ENCODE assay signal across 8 mouse cellular contexts in the genomic region with DNA sequence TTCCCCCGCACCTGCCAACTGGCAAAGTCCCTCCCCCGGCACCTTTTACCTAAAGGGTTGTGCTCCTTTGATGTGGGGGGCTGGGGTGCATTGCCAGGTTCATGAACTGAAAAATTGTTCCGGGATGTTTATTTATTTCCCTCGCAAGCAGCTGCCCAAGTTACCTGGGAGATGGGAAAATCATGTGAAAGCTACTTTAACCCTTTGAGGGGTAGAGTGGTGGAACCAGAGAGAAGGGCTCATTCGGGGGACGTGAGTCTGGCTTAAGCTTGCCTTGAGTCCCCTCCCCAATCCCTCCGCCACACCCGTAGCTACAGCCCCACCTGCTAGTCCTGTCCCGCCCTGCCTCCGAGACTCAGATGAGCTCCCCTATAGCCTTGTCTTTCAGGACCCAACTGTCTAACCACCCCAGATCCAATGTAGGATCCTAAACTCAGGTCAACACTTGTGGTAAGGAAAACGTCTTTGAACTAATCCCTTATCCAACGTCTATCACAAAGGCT. TPM values are rescaled to one million over a fixed set of nuclear protein-coding genes. Genes with fewer than 3 reads are reported as not detected.
A peak's percentile ranks its signal among the peaks of the same experiment; 100 is the strongest.
DNase-seq lines count a peak whose midpoint lies in the region; ATAC-seq and TF ChIP-seq lines count a peak whose summit lies in the region.

No protein-coding gene starts in this region.

- no peaks in the 10 kb centered on the region for H3K9me3 ChIP-seq in heart, embryonic 14.5 days (ENCODE audit: control insufficient read depth, low read length)
- H3K9me3 ChIP-seq in intestine, embryonic 14.5 days (ENCODE audit: control insufficient read depth, low read length), result no peaks in the 10 kb centered on the region
- H3K9me3 ChIP-seq in midbrain, postnatal 0 days (ENCODE audit: low read length), result no peaks in the 10 kb centered on the region

- intact Hi-C loops in heart, postnatal 14 days (cut with DNase I), result no loop called here

- ATAC-seq in heart, embryonic 14.5 days (ENCODE audit: insufficient number of reproducible peaks, insufficient read depth, low FRiP score, low read depth), result no peak
- 0 out of 2 replicates have a peak, but pooled peaks have one; percentile 11 for ATAC-seq in intestine, embryonic 14.5 days (replicated peaks; ENCODE audit: low FRiP score, low TSS enrichment, low read depth)
- ATAC-seq in midbrain, postnatal 0 days (ENCODE audit: low FRiP score), result peak; percentile 12; the same call in 1 of the 2 replicates

- H3K4me1 ChIP-seq in heart, embryonic 14.5 days (ENCODE audit: control insufficient read depth in 2 of 2, insufficient read depth in 2 of 2, low read length in 2 of 2), result peaks cover 23 to 40% of the 10 kb centered on the region in 2 experiments
- peaks cover 2% of the 10 kb centered on the region; the same call in 1 of the 2 replicates for H3K4me1 ChIP-seq in cortical plate, adult 2 months (ENCODE audit: control insufficient read depth, insufficient read depth, low read length)
- peaks cover 29% of the 10 kb centered on the region for H3K4me1 ChIP-seq in intestine, embryonic 14.5 days (replicated peaks; ENCODE audit: control insufficient read depth, insufficient read depth, low read length)
- peaks cover 12% of the 10 kb centered on the region for H3K4me1 ChIP-seq in midbrain, postnatal 0 days (ENCODE audit: insufficient read depth, low read length)

- TF ChIP-seq POLR2A in cortical plate, adult 2 months (IDR thresholded peaks at IDR 0.05; ENCODE audit: extremely low read depth, insufficient read depth, low read length), result no peak

- H3K4me2 ChIP-seq in heart, embryonic 14.5 days (ENCODE audit: low read length), result peak overlapping the region; percentile 90
- H3K4me2 ChIP-seq in intestine, embryonic 14.5 days (ENCODE audit: low read length), result peak overlapping the region; percentile 89
- peak overlapping the region; percentile 93 for H3K4me2 ChIP-seq in midbrain, postnatal 0 days (ENCODE audit: low read depth, low read length, poor library complexity, severe bottlenecking)

- H3K27me3 ChIP-seq in heart, embryonic 14.5 days (ENCODE audit: control insufficient read depth, insufficient read depth, low read length), result no peaks in the 10 kb centered on the region
- no peaks in the 10 kb centered on the region for H3K27me3 ChIP-seq in intestine, embryonic 14.5 days (replicated peaks; ENCODE audit: control insufficient read depth, insufficient read depth, low read length)
- no peaks in the 10 kb centered on the region for H3K27me3 ChIP-seq in midbrain, postnatal 0 days (ENCODE audit: insufficient read depth, low read length)

- 0 out of 2 replicates have a peak, but pooled peaks cover under 1% of the 10 kb centered on the region for H3K36me3 ChIP-seq in heart, embryonic 14.5 days (ENCODE audit: control insufficient read depth, insufficient read depth, low read length)
- H3K36me3 ChIP-seq in intestine, embryonic 14.5 days (ENCODE audit: control insufficient read depth, insufficient read depth, low read length), result no peaks in the 10 kb centered on the region
- no peaks in the 10 kb centered on the region for H3K36me3 ChIP-seq in midbrain, postnatal 0 days (ENCODE audit: insufficient read depth, low read length)

- TF ChIP-seq CTCF in cortical plate, adult 2 months (IDR thresholded peaks at IDR 0.05; ENCODE audit: extremely low read depth, insufficient read depth, low read length), result no peak
- no peak for TF ChIP-seq CTCF in midbrain, postnatal 0 days (IDR thresholded peaks at IDR 0.05)

- H3K9ac ChIP-seq in heart, embryonic 14.5 days (ENCODE audit: low read length), result peak overlapping the region; percentile 99
- peak overlapping the region; percentile 83 for H3K9ac ChIP-seq in intestine, embryonic 14.5 days (ENCODE audit: low read length)
- H3K9ac ChIP-seq in midbrain, postnatal 0 days (replicated peaks; ENCODE audit: low read length, poor library complexity, severe bottlenecking), result peak overlapping the region; percentile 86

- H3K27ac ChIP-seq in heart, embryonic 14.5 days (replicated peaks in 1 of 2; ENCODE audit: control insufficient read depth in 1 of 2, insufficient read depth in 1 of 2, low read depth in 2 of 2, low read length in 2 of 2), result peak overlapping the region in 1 of 2 experiments; percentile 98; a peak in 3 of 4 replicates
- H3K27ac ChIP-seq in cortical plate, adult 2 months (ENCODE audit: insufficient read depth, low read length), result no peak overlapping the region; the same call in 1 of the 2 replicates
- peak overlapping the region; percentile 90 for H3K27ac ChIP-seq in intestine, embryonic 14.5 days (ENCODE audit: low read depth)
- peak overlapping the region; percentile 77 for H3K27ac ChIP-seq in midbrain, postnatal 0 days (ENCODE audit: low read depth, low read length)

- 6% methylated on average over 12 of the region's 12 CpGs for WGBS in heart, embryonic 14.5 days
- 2% methylated on average over 12 of the region's 12 CpGs for WGBS in intestine, embryonic 14.5 days
- 5% methylated on average over 12 of the region's 12 CpGs for WGBS in midbrain, postnatal 0 days

- peak overlapping the region; percentile 84 to 90 for H3K4me3 ChIP-seq in heart, embryonic 14.5 days (ENCODE audit: control insufficient read depth in 1 of 2, insufficient read depth in 1 of 2, low read depth in 1 of 2, low read length in 2 of 2)
- peak overlapping the region; percentile 99 for H3K4me3 ChIP-seq in cortical plate, adult 2 months (ENCODE audit: insufficient read depth, low read length)
- H3K4me3 ChIP-seq in intestine, embryonic 14.5 days (ENCODE audit: low read depth, low read length), result peak overlapping the region; percentile 78
- H3K4me3 ChIP-seq in midbrain, postnatal 0 days (ENCODE audit: low read depth, low read length), result peak overlapping the region; percentile 92

- DNase-seq in heart, postnatal 14 days, result no peak
- DNase-seq in intestine, embryonic 14.5 days (ENCODE audit: low spot score), result peak; percentile 61
- DNase-seq in midbrain, postnatal 0 days (ENCODE audit: low spot score), result peak; percentile 9
- no peak for DNase-seq in layer of hippocampus, postnatal 36 days
- no peak for DNase-seq in cerebellum, adult 11 months
- DNase-seq in gastrocnemius, adult 18-20 months (ENCODE audit: low spot score), result no peak

RNA-seq across cellular contexts. Expression of gene Adcy6, which starts 0.3 kb away (rescaled TPM):
- polyA plus RNA-seq in heart, embryonic 14.5 days (2014; fragmentation: Nextera tagmentation; extraction: Ambion mirVana), result 35.2 and 43.7 TPM in 2 replicates
- 100 to 1,000 TPM; 199 to 209 TPM for total RNA-seq in heart, postnatal 14 days (2021)
- polyA plus RNA-seq in cortical plate, adult 2 months (2012; rRNA removed), result 38.2 and 44.3 TPM in 2 replicates
- polyA plus RNA-seq in intestine, embryonic 14.5 days (2014; fragmentation: Nextera tagmentation; extraction: Ambion mirVana), result 19.8 and 21.9 TPM in 2 replicates
- 38.0 and 40.3 TPM in 2 replicates for total RNA-seq in midbrain, postnatal 0 days (2014; rRNA removed)
- 5.5 and 7.2 TPM in 2 replicates for polyA plus RNA-seq in midbrain, postnatal 0 days (2015; fragmentation: Nextera tagmentation; extraction: Ambion mirVana)
- total RNA-seq in layer of hippocampus, postnatal 36 days (2021), result 10 to 100 TPM; 43.7 to 48.8 TPM
- total RNA-seq in gastrocnemius, adult 18-20 months (2021), result 10 to 100 TPM; 14.3 to 17.9 TPM

RNA-seq across cellular contexts. Expression of gene Cacnb3, which starts 20.5 kb away (rescaled TPM):
- 6.1 and 6.6 TPM in 2 replicates for polyA plus RNA-seq in heart, embryonic 14.5 days (2014; fragmentation: Nextera tagmentation; extraction: Ambion mirVana)
- 1 to 10 TPM; 8.0 to 8.8 TPM for total RNA-seq in heart, postnatal 14 days (2021)
- 339 and 348 TPM in 2 replicates for polyA plus RNA-seq in cortical plate, adult 2 months (2012; rRNA removed)
- 31.5 and 34.8 TPM in 2 replicates for polyA plus RNA-seq in intestine, embryonic 14.5 days (2014; fragmentation: Nextera tagmentation; extraction: Ambion mirVana)
- total RNA-seq in midbrain, postnatal 0 days (2014; rRNA removed), result 211 and 239 TPM in 2 replicates
- polyA plus RNA-seq in midbrain, postnatal 0 days (2015; fragmentation: Nextera tagmentation; extraction: Ambion mirVana), result 150 and 155 TPM in 2 replicates
- total RNA-seq in layer of hippocampus, postnatal 36 days (2021), result 100 to 1,000 TPM; 198 to 206 TPM
- under 1 TPM; 0.64 to 0.85 TPM for total RNA-seq in gastrocnemius, adult 18-20 months (2021)

RNA-seq across cellular contexts. Expression of gene 4930415O20Rik, which starts 39.4 kb away (rescaled TPM):
- polyA plus RNA-seq in heart, embryonic 14.5 days (2014; fragmentation: Nextera tagmentation; extraction: Ambion mirVana), result 0.53 and 0.66 TPM in 2 replicates
- total RNA-seq in heart, postnatal 14 days (2021), result under 1 TPM; 0.88 to 0.93 TPM
- polyA plus RNA-seq in cortical plate, adult 2 months (2012; rRNA removed), result not detected in 2 replicates
- 0.35 and 0.59 TPM in 2 replicates for polyA plus RNA-seq in intestine, embryonic 14.5 days (2014; fragmentation: Nextera tagmentation; extraction: Ambion mirVana)
- total RNA-seq in midbrain, postnatal 0 days (2014; rRNA removed), result 0.82 TPM in 1 of 2 replicates, not detected in the other
- polyA plus RNA-seq in midbrain, postnatal 0 days (2015; fragmentation: Nextera tagmentation; extraction: Ambion mirVana), result 0.31 TPM in 1 of 2 replicates, not detected in the other
- total RNA-seq in layer of hippocampus, postnatal 36 days (2021), result not detected
- total RNA-seq in gastrocnemius, adult 18-20 months (2021), result under 1 TPM in 1 of 2 experiments, not detected in 1; 0.91 TPM

RNA-seq across cellular contexts. Expression of gene Ccnt1, which starts 39.5 kb away (rescaled TPM):
- 34.0 and 39.2 TPM in 2 replicates for polyA plus RNA-seq in heart, embryonic 14.5 days (2014; fragmentation: Nextera tagmentation; extraction: Ambion mirVana)
- total RNA-seq in heart, postnatal 14 days (2021), result 10 to 100 TPM; 32.8 to 42.6 TPM
- 17.4 and 17.9 TPM in 2 replicates for polyA plus RNA-seq in cortical plate, adult 2 months (2012; rRNA removed)
- polyA plus RNA-seq in intestine, embryonic 14.5 days (2014; fragmentation: Nextera tagmentation; extraction: Ambion mirVana), result 48.7 and 52.6 TPM in 2 replicates
- 36.1 and 54.6 TPM in 2 replicates for total RNA-seq in midbrain, postnatal 0 days (2014; rRNA removed)
- 47.4 and 49.7 TPM in 2 replicates for polyA plus RNA-seq in midbrain, postnatal 0 days (2015; fragmentation: Nextera tagmentation; extraction: Ambion mirVana)
- total RNA-seq in layer of hippocampus, postnatal 36 days (2021), result 10 to 100 TPM; 37.5 to 49.6 TPM
- 10 to 100 TPM; 21.1 to 24.3 TPM for total RNA-seq in gastrocnemius, adult 18-20 months (2021)

RNA-seq across cellular contexts. Expression of gene Ddx23, which starts 52.5 kb away (rescaled TPM):
- polyA plus RNA-seq in heart, embryonic 14.5 days (2014; fragmentation: Nextera tagmentation; extraction: Ambion mirVana), result 16.9 and 18.2 TPM in 2 replicates
- 10 to 100 TPM; 51.0 to 53.9 TPM for total RNA-seq in heart, postnatal 14 days (2021)
- 53.4 and 60.5 TPM in 2 replicates for polyA plus RNA-seq in cortical plate, adult 2 months (2012; rRNA removed)
- 27.1 TPM in 2 replicates for polyA plus RNA-seq in intestine, embryonic 14.5 days (2014; fragmentation: Nextera tagmentation; extraction: Ambion mirVana)
- 46.7 and 50.5 TPM in 2 replicates for total RNA-seq in midbrain, postnatal 0 days (2014; rRNA removed)
- polyA plus RNA-seq in midbrain, postnatal 0 days (2015; fragmentation: Nextera tagmentation; extraction: Ambion mirVana), result 14.0 and 20.5 TPM in 2 replicates
- total RNA-seq in layer of hippocampus, postnatal 36 days (2021), result 10 to 100 TPM; 87.5 to 92.0 TPM
- total RNA-seq in gastrocnemius, adult 18-20 months (2021), result 10 to 100 TPM; 65.7 to 83.1 TPM

Comparison
In these comparisons a context has a peak if more than half of its experiments do, and no peak if none do; other contexts are left out.
1. DNase-seq: peak in intestine, embryonic 14.5 days (single experiment) and midbrain, postnatal 0 days (single experiment); none in heart, postnatal 14 days (0 of 2), layer of hippocampus, postnatal 36 days (0 of 2), cerebellum, adult 11 months (single experiment) and gastrocnemius, adult 18-20 months (single experiment).
2. RNA of gene Cacnb3, which starts 20.5 kb away (total RNA-seq): 211 to 239 TPM in midbrain, postnatal 0 days and 198 to 206 TPM in layer of hippocampus, postnatal 36 days; 8.0 to 8.8 TPM in heart, postnatal 14 days and 0.64 to 0.85 TPM in gastrocnemius, adult 18-20 months; every median in the first group is over 10 times any median in the second.
3. Peak in every context shown above with its lines, with median percentiles within 50 percentile points of each other: H3K4me2 ChIP-seq, H3K4me3 ChIP-seq and H3K9ac ChIP-seq.